Comparison of ENCODE assay signal across 26 mouse cellular contexts in genomic region chr9:62232649-62233048, GRCm38 (mm10). TPM values are rescaled to one million over a fixed set of nuclear protein-coding genes. Genes with fewer than 3 reads are reported as not detected.
"Had no signal": no experiment of that assay in that cellular context is flagged by ENCODE, and none has a peak within 500 bp of the region (broad histone marks: within the 10 kb centered on the region; RNA-seq: fewer than 3 reads in every experiment).

No protein-coding gene starts in this region.

- H3K27ac ChIP-seq: limb, embryonic 12.5 days; limb, embryonic 15.5 days; liver, embryonic 14.5 days; macrophage; midbrain, embryonic 12.5 days; midbrain, embryonic 15.5 days; neural tube, embryonic 12.5 days; neural tube, embryonic 15.5 days; stomach, postnatal 0 days had no signal

- H3K36me3 ChIP-seq: limb, embryonic 12.5 days; limb, embryonic 15.5 days; midbrain, embryonic 12.5 days; midbrain, embryonic 15.5 days; neural tube, embryonic 12.5 days; neural tube, embryonic 15.5 days had no signal

- H3K4me2 ChIP-seq: limb, embryonic 12.5 days; limb, embryonic 15.5 days; liver, embryonic 11.5 days; lung, embryonic 14.5 days; midbrain, embryonic 12.5 days; midbrain, embryonic 15.5 days; neural tube, embryonic 12.5 days; neural tube, embryonic 15.5 days had no signal

- H3K27me3 ChIP-seq: limb, embryonic 12.5 days; limb, embryonic 15.5 days; midbrain, embryonic 12.5 days; midbrain, embryonic 15.5 days; neural tube, embryonic 12.5 days; neural tube, embryonic 15.5 days had no signal

- H3K9me3 ChIP-seq: limb, embryonic 12.5 days; limb, embryonic 15.5 days; midbrain, embryonic 12.5 days; midbrain, embryonic 15.5 days; neural tube, embryonic 12.5 days; neural tube, embryonic 15.5 days had no signal

- DNase-seq: kidney, adult 18-20 months; kidney, adult 9 months; kidney, postnatal 4 days; left cerebral cortex, postnatal 4 days; liver, postnatal 0 days; lung, embryonic 14.5 days; right cerebral cortex, adult 18-20 months; right cerebral cortex, postnatal 14 days; right cerebral cortex, postnatal 4 days; thymus, adult 18-20 months; thymus, postnatal 36 days had no signal

- H3K4me1 ChIP-seq: limb, embryonic 12.5 days had no signal

- H3K9ac ChIP-seq: limb, embryonic 12.5 days; limb, embryonic 15.5 days; liver, embryonic 14.5 days; liver, postnatal 0 days; lung, embryonic 14.5 days; midbrain, embryonic 12.5 days; midbrain, embryonic 15.5 days; neural tube, embryonic 12.5 days; neural tube, embryonic 15.5 days had no signal

- H3K4me3 ChIP-seq: limb, embryonic 12.5 days; limb, embryonic 15.5 days; midbrain, embryonic 12.5 days; midbrain, embryonic 15.5 days; neural tube, embryonic 12.5 days; neural tube, embryonic 15.5 days had no signal

- ATAC-seq: liver, postnatal 0 days; lung, postnatal 0 days; midbrain, embryonic 15.5 days had no signal

RNA-seq across cellular contexts. Expression of gene Spesp1, which starts 49.4 kb away (rescaled TPM):
- total RNA-seq: left cerebral cortex, postnatal 14 days; left cerebral cortex, postnatal 4 days; megakaryocyte, adult 5-6 weeks had no signal
- polyA plus RNA-seq: limb, embryonic 12.5 days; limb, embryonic 15.5 days; liver, embryonic 11.5 days; liver, embryonic 14.5 days; liver, postnatal 0 days; lung, embryonic 14.5 days; lung, postnatal 0 days; macrophage; midbrain, embryonic 12.5 days; midbrain, embryonic 15.5 days; neural tube, embryonic 12.5 days; neural tube, embryonic 15.5 days; stomach, embryonic 14.5 days; stomach, postnatal 0 days; urinary bladder, adult 2 months had no signal
